Mouse (Mus musculus) naive thymus-derived CD4-positive, alpha-beta T cell, adult 2 months (primary cell): ENCODE results near the gene Glcci1.
"Not testable (repeated sequence)": the region's sequence is repeated elsewhere in the genome, so short reads cannot be mapped to it uniquely, and the experiment has no call there.

Source experiments
- DNase-seq: peaks from one replicate; pipeline ENCODE4 v3.0.0-alpha.2; 2011; ENCODE audit warnings: low read depth

Glcci1 gene

GRCm38 (mm10) chr6:8495109-8495826 lies 14.1 kb upstream of the Glcci1 start:
- DNase-seq = no peak

GRCm38 (mm10) chr6:8495827-8496222 lies 13.6 kb upstream of the Glcci1 start:
- no peak for DNase-seq

GRCm38 (mm10) chr6:8497234-8497867 lies 12.0 kb upstream of the Glcci1 start:
- no peak for DNase-seq

- no peak for DNase-seq
These were observed 11.5 kb upstream of the Glcci1 start for GRCm38 (mm10) chr6:8497868-8498257.

- DNase-seq = no peak
These were observed 10.4 kb upstream of the Glcci1 start for GRCm38 (mm10) chr6:8498961-8499360.

- DNase-seq = no peak
These were observed 5.4 kb upstream of the Glcci1 start for GRCm38 (mm10) chr6:8503953-8504352.

- DNase-seq = peak; percentile 86
These were observed 4.7 kb upstream of the Glcci1 start for GRCm38 (mm10) chr6:8504521-8505228.

- DNase-seq = no peak
These were observed 2.8 kb upstream of the Glcci1 start for GRCm38 (mm10) chr6:8506631-8507030.

- peak; percentile 99 for DNase-seq
These were observed 390 bp upstream of the Glcci1 start for GRCm38 (mm10) chr6:8508883-8509536.

GRCm38 (mm10) chr6:8509961-8510863 lies 812 bp downstream of the Glcci1 start:
- no peak for DNase-seq

GRCm38 (mm10) chr6:8510864-8511428 lies 1.5 kb downstream of the Glcci1 start:
- DNase-seq = peak; percentile 66

- DNase-seq = no peak
These were observed 2.0 kb downstream of the Glcci1 start for GRCm38 (mm10) chr6:8511447-8511846.

GRCm38 (mm10) chr6:8512416-8512815 lies 3.0 kb downstream of the Glcci1 start:
- peak; percentile 60 for DNase-seq

GRCm38 (mm10) chr6:8519687-8520086 lies 10.3 kb downstream of the Glcci1 start:
- no peak for DNase-seq

- DNase-seq = no peak
These were observed 11.8 kb downstream of the Glcci1 start for GRCm38 (mm10) chr6:8521231-8521630.

GRCm38 (mm10) chr6:8524717-8525116 lies 15.3 kb downstream of the Glcci1 start:
- DNase-seq = no peak

- no peak for DNase-seq
These were observed 21.9 kb downstream of the Glcci1 start for GRCm38 (mm10) chr6:8531104-8531894.

GRCm38 (mm10) chr6:8536944-8537343 lies 27.5 kb downstream of the Glcci1 start:
- DNase-seq = no peak

GRCm38 (mm10) chr6:8541531-8541930 lies 32.1 kb downstream of the Glcci1 start:
- not testable (repeated sequence) for DNase-seq

GRCm38 (mm10) chr6:8544822-8545221 lies 35.4 kb downstream of the Glcci1 start:
- DNase-seq = no peak
